Mouse (Mus musculus): ENCODE results near the gene Hnf4a. TPM values are rescaled to one million over a fixed set of nuclear protein-coding genes. Genes with fewer than 3 reads are reported as not detected.

Hnf4a gene
- total RNA-seq, 2 experiments from 2014 or later, result not detected

DNA sequence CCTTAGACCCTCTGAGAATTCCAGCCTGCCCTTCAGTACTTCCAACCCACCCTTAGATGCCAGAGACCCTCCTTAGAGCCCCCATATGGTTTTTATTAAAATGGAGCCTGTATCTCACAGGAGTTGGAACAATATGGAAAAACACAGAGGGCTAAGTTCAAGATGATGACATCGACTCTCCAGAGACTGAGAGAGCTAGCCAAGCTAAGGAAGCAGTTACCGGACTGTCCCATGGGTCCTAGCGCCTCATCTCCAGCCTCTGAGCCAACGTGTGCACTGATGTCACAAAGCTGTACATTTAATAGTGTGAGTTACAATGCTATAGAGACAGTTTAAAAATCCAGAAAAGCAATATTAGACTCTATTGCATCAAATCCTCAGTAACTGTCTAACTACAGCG, 84.4 kb downstream of the Hnf4a start:
- no peak for DNase-seq
- Histone ChIP-seq H3K4me3 (no peak overlapping the region), H3K27ac (no peak overlapping the region)
- no peak for TF ChIP-seq CTCF (IDR thresholded peaks at IDR 0.05)
- intact Hi-C loops (cut with DNase I), result loop anchor here (10.0 kb wide), 1 partner anchor 136 kb away; no protein-coding TSS in a partner anchor

DNA sequence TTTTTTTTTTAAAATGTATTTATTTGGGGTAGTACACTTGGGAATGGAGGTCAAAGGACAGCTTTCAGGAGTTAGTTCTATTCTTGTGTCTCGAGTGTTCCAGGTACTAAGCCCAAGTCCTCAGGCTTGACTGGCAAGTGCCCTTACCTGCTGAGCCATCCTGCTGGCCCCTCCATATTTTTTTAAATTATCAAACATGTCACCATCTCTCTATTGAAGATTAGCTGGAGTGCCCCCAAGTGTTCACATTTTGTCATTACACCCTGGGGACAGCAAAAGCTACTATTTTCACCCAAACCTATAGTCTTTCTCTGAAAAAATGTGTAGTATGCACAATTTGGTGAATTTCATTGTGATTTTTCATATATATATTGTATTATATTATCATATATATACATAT, 85.5 kb downstream of the Hnf4a start:
- intact Hi-C loops (cut with DNase I), result loop anchor here (10.0 kb wide), 1 partner anchor 137 kb away; no protein-coding TSS in a partner anchor
- H3K4me3 ChIP-seq, result no peak overlapping the region

DNA sequence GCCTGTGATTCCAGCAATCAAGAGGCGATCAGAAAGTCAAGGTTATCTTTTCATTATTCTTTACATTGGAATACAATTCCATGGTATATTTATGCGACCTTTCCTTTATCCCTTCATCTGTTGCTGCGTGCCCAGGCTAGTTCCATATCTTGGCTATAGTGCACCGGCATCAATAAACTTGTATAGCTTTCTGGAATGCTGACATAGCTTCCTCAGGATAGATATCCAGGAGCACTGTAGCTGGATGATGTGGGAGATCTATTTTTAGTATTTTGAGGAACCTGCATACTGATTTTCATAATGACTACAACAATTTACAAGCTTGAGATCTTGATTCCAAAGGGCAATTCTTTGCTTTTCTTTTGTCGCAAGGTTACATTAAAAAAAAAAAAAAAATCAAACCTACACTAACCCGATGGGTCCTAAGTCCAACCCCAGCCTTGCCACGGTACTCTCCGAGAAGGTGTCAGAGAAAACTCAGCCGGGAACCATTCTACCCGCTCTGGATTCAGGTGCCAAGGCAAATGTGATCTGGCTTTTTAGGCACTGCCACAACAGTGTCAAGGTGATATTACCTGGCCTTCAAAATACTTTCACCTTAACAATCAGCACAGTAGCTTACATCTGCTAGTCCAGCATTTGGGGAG, 87.2 kb downstream of the Hnf4a start:
- no peak overlapping the region for H3K4me3 ChIP-seq
- no peak for DNase-seq
- H3K27ac ChIP-seq, result 0 out of 2 replicates have a peak overlapping the region, but pooled peaks have one; percentile 86
- TF ChIP-seq CTCF (IDR thresholded peaks at IDR 0.05), result no peak
- intact Hi-C loops (cut with DNase I), result loop anchor here (10.0 kb wide), 1 partner anchor 139 kb away; no protein-coding TSS in a partner anchor

More for the DNA sequence above, 85.5 kb downstream of the Hnf4a start:
- no peak overlapping the region for H3K27ac ChIP-seq
- no peak for DNase-seq
- TF ChIP-seq CTCF (IDR thresholded peaks at IDR 0.05), result peak; percentile 63

DNA sequence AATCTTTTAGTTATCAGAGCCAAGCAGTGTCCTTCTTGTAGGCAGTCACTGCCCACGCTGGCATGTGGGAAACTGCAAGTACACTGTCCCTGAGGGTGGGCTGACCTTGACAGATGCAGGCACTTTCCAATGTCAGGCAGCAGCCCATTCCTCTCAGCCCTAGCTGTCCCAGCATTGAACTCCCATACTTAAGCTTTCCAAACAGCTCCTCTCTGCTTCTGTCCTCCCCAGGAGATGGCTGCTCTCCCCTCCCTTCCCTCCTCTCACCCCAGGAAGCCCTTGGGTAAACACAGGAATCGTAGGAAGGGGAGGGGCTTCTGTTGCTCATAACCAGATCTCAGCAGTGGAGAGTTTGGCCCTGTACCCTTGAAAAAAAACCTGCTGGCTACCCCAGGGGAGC, 88.5 kb downstream of the Hnf4a start:
- no peak for DNase-seq
- Histone ChIP-seq H3K4me3 (no peak overlapping the region), H3K27ac (peak overlapping the region; percentile 86)
- intact Hi-C loops (cut with DNase I), result loop anchor here (10.0 kb wide), 1 partner anchor 140 kb away; no protein-coding TSS in a partner anchor
- no peak for TF ChIP-seq CTCF (IDR thresholded peaks at IDR 0.05)

DNA sequence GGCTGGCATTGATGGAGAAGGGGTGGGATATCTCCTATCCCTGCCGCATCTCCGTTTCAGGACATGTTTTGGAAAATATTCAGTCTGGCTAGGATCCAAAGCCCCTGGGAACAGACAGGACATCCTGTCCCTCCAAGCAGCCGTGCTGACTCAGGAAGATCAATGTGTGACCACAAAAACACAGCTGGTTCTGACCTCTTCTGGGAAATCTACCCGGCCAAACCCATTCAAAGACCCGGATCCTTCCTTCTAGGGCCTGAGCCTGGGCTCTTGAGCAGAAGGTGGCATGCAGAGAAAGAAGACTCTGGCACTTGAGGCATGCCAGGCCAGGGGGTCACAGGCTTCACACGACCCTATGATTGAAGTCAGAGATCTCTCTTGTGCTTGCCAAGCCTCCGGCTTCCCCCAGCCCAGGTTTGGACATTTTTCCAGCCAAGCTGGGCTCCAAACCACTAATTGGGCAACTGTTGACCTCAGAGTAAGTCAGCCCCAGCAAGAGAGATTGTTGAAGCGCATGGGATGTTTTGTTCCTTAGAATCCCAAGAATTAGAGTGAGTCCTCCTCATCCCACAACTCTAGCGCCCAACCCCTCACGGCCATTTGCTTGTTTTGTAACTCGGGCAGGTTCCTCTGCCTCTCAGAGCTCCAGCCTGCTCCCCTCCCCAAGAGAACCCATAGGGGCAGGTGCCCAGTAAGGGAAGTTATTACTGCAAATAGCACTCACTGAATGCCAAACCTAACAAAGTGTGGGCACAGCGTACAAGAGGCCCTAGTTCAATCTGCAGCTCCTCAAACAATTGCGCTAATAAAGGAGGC, 89.7 kb downstream of the Hnf4a start:
- intact Hi-C loops (cut with DNase I), result loop anchor here (10.0 kb wide), 1 partner anchor 141 kb away; no protein-coding TSS in a partner anchor
- Histone ChIP-seq H3K4me3 (no peak overlapping the region), H3K27ac (peak overlapping the region; percentile 86)
- peak; percentile 71 for DNase-seq
- no peak for TF ChIP-seq CTCF (IDR thresholded peaks at IDR 0.05)

DNA sequence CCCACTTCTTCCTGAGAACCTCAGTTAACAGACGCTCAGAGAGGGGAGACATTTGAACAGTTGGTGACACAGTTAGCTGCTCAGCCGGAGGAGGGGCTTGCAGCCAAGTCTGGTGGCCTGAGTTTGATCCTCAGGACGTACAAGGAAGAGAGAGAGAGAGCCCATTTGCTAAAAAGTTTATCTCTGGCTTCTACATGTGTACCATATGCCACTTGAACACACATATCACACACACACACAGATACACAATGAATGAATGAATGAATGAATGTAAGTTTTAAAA, 90.2 kb downstream of the Hnf4a start:
- DNase-seq, result no peak
- intact Hi-C loops (cut with DNase I), result loop anchor here (10.0 kb wide), 1 partner anchor 142 kb away; no protein-coding TSS in a partner anchor
- peak overlapping the region; percentile 86 for H3K27ac ChIP-seq
- TF ChIP-seq CTCF (IDR thresholded peaks at IDR 0.05), result no peak
- no peak overlapping the region for H3K4me3 ChIP-seq

DNA sequence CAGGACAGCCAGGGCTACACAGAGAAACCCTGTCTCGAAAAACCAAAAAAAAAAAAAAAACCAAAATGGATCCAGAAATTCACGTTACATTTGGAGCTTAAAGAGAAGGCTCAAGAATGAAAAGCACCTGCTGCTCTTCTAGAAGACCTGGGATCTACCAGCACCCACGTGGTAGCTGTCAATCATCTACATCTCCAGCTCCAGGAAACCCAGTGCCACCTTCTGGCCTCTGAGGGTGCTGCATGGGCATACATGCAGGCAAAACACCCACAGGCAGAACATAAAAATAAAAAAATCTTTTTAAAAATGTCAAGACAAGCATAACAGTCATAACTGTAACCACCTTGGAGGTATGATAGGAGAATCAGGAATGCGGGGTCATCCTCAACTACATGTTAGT, 91.1 kb downstream of the Hnf4a start:
- TF ChIP-seq CTCF (IDR thresholded peaks at IDR 0.05), result peak; percentile 54
- peak; percentile 46 for DNase-seq
- Histone ChIP-seq H3K27ac (no peak overlapping the region), H3K4me3 (no peak overlapping the region)
- intact Hi-C loops (cut with DNase I), result loop anchor here (2.0 to 10.0 kb wide), 2 partner anchors 63 to 143 kb away; no protein-coding TSS in a partner anchor

DNA sequence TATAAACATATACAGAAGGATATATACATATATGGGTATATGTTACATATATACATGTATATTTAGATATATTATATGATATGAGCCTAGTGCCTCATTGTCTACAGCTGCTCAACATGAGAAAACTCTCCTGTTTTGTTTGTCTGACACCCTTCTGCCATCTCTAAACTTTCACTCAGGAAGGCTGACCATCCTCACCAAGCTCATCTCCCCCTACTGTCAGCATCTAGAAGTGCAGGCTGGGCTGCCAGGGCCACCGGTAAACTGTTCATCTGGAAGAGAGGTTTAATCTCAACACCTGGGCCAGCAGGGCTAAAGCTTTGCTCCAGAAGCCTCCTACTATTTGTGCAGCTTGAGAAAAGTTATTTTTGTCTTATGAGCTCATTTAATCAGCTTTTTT, 92.6 kb downstream of the Hnf4a start:
- peak; percentile 81 for DNase-seq
- Histone ChIP-seq H3K27ac (peak overlapping the region; percentile 48; the same call in 1 of the 2 replicates), H3K4me3 (no peak overlapping the region)
- intact Hi-C loops (cut with DNase I), result loop anchor here (2.0 to 10.0 kb wide), 2 partner anchors 64 to 144 kb away; no protein-coding TSS in a partner anchor
- peak; percentile 86 for TF ChIP-seq CTCF (IDR thresholded peaks at IDR 0.05)

DNA sequence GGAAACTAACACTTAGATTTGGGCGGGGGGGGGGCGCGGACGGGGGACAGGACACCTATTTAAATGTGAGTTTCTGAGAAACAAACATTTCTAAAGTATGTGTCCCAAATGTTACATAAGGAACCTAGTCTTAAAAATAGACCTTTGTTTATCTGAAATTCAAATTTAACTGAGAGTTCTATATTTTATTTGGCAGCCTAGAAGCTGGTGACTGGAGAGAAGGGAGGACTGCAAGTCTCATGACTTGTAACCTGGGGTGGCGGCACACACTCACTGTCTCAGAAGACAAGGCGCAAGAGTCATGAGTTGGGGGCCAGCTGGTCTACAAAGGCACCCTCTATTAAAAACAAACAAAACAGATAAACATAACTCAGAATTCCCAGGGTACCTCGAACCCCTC, 94.5 kb downstream of the Hnf4a start:
- no peak for TF ChIP-seq CTCF (IDR thresholded peaks at IDR 0.05)
- H3K27ac ChIP-seq, result peak overlapping the region; percentile 99
- intact Hi-C loops (cut with DNase I), result no loop called here
- no peak for DNase-seq
- no peak overlapping the region for H3K4me3 ChIP-seq

DNA sequence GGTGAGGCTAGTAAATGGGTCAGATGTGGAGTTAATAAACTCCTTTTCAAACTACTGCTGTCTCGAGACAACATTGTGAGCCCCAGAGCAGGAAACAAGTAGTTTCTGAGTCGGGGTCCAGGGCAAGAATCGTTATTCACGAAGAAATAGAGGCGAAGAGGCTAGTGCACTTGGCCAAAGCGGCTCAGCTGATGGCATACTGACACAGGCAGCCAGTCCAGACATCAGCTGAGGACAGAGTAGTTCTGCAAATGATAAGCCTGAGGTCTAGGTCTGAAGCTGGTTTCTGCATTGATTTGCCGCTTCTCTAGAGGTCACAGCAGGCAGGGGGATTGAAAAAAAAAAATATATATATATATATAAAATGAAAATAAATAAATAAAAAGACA, 95.1 kb downstream of the Hnf4a start:
- Histone ChIP-seq H3K4me3 (peak overlapping the region; percentile 80), H3K27ac (peak overlapping the region; percentile 99)
- no peak for TF ChIP-seq CTCF (IDR thresholded peaks at IDR 0.05)
- DNase-seq, result no peak
- intact Hi-C loops (cut with DNase I), result loop anchor here (1.0 to 2.0 kb wide), 2 partner anchors 37 to 118 kb away; no protein-coding TSS in a partner anchor

DNA sequence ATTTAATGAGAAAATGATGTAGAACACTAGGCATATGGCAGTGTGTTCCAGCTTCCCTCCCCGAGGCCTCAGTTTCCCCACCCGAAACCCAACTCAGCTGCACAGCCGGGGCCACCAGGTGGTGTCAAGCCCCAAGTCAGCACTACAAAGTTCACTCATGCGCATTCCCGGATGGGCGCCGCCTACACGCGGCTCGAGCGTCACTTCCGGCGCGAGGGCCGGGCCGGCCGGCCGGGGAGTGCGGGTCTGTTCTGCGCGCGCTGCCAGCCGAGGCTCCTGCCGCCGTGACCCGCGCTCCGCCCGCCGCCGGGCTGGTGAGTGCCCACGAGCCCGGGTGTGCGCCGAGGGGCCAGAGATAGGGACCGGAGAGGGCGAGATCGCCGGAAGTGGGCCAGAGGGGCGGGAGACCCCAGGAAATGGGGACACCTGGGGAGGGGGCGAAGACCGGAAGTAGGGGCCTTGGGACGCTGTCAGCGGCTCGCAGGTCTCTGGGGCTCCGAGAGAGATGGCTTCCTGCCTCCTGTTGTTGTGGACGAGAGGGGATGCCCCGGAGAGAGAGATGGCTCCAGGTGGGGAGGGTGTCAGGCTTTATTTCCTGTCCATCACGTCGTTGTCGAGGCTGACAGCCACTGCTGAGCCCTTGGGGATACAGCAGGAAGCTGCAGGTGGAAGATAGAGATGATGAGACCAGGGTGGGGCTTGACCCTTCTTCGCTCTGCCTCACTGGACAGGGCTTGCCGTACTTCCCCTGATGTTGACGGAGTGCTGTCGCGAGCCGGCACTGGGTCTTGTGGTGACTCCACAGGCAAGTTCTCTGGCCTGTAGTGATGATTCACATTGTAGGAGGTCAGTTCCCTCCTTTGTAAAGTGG, 95.7 kb downstream of the Hnf4a start, which contains the start of gene Ttpal:
Gene Ttpal, plus strand, starts transcription at position 214 of the 871 bp plus-strand sequence.
- DNase-seq, result peak; percentile 93
- peak within 1 kb of the TSS; percentile 80 for H3K4me3 ChIP-seq
- TF ChIP-seq CTCF (IDR thresholded peaks at IDR 0.05), result peak; percentile 79
- peak within 1 kb of the TSS; percentile 99 for H3K27ac ChIP-seq
- intact Hi-C loops (cut with DNase I), result loop anchor here (1.0 to 2.0 kb wide), 2 partner anchors 36 to 117 kb away; no protein-coding TSS in a partner anchor

DNA sequence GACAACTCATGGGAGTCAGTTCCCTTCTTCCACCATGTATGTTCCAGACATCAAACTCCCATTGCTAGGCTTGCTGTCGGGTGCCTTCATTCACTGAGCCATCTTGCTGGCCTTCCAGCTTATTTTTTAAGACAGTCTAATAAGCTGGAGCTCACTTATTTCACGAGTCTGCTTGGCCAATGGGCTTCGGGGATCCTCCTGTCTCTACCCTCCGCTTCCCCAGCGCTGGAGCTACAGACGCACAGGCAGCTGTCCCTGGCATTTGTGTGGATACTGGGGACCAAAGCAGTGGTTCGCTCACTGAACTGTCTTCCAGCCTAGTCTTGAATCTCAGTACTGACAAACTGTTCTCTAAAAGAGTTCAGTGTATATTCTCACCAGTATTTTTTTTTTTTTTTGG, 99.6 kb downstream of the Hnf4a start:
- intact Hi-C loops (cut with DNase I), result no loop called here
- no peak overlapping the region for H3K27ac ChIP-seq
- no peak overlapping the region for H3K4me3 ChIP-seq
- no peak for DNase-seq
- TF ChIP-seq CTCF (IDR thresholded peaks at IDR 0.05), result no peak
